Mouse (Mus musculus): ENCODE data around the gene Olfr960.

DNA sequence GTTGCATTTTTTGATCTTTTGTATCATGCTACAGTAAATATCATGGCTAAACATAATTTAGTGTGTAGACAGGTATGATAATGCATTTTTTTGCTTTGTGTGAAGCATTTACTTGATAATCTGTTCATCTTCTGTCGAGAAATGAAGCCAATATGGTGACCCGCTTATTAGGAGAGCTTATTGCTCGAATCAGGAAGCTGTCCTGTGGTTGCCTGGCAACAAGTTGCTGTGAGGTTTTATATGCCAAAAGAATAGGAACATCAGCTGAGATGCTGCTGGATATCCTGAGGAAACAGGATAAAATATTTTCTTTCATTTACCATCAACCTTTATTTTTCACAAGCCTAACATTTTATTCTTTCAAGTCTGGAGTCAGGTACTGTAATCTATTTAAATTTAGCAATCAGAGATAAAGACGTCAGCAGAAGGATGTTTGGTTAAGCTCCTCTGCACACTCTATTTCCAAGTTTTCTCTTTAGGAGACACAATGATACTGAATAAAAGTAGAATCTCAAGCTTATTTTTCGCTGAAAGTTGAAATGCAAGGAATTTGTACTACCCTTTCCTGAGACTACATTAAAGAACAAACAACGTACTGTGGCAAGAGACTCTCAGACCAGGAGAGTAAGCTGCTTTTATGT is 33.7 kb downstream of the Olfr960 start:
- TF ChIP-seq POLR2A (IDR thresholded peaks at IDR 0.05; ENCODE audit: low read depth, low read length) (no peak), CTCF (conservative IDR thresholded peaks at IDR 0.05; ENCODE audit: insufficient read depth, insufficient read length, low read depth, low read length) (no peak)
